Mouse (Mus musculus) forebrain, embryonic 15.5 days (tissue): ENCODE results near the gene Rabl3. TPM values are rescaled to one million over a fixed set of nuclear protein-coding genes. Genes with fewer than 3 reads are reported as not detected.

Experiments used
- ATAC-seq: fragments of 200-750 bp; cut with Nextera tagmentation; replicated peaks from 2 replicates; pipeline ENCODE4 v1.8.0; 2017; ENCODE audit warnings: mild to moderate bottlenecking, moderate TSS enrichment, moderate library complexity
- H3K27ac ChIP-seq: fragments of 300-500 bp; sonication (generic); replicated peaks from 2 replicates; pipeline ENCODE4 v1.5.1; 2015; ENCODE audit warnings: mild to moderate bottlenecking, inconsistent platforms
- H3K27me3 ChIP-seq: fragments of 300-500 bp; sonication (generic); 2 replicates; pipeline ENCODE4 v1.6.1; 2015; ENCODE audit warnings: inconsistent platforms
- H3K36me3 ChIP-seq: fragments of 300-500 bp; sonication (generic); 2 replicates; pipeline ENCODE4 v1.6.1; 2015; ENCODE audit warnings: mild to moderate bottlenecking, inconsistent platforms
- H3K4me1 ChIP-seq: fragments of 300-500 bp; sonication (generic); 2 replicates; pipeline ENCODE4 v1.6.1; 2015; ENCODE audit warnings: inconsistent platforms
- H3K4me2 ChIP-seq: fragments of 300-500 bp; sonication (generic); replicated peaks from 2 replicates; pipeline ENCODE4 v1.6.1; 2015; ENCODE audit warnings: mild to moderate bottlenecking, inconsistent platforms
- H3K4me3 ChIP-seq: fragments of 300-500 bp; sonication (generic); 2 replicates; pipeline ENCODE4 v1.5.1; 2015; ENCODE audit warnings: mild to moderate bottlenecking, inconsistent platforms
- H3K9ac ChIP-seq: fragments of 300-500 bp; sonication (generic); replicated peaks from 2 replicates; pipeline ENCODE4 v1.6.1; 2015; ENCODE audit warnings: mild to moderate bottlenecking, inconsistent platforms
- H3K9me3 ChIP-seq: fragments of 300-500 bp; sonication (generic); 2 replicates; pipeline ENCODE4 v1.6.1; 2016; ENCODE audit warnings: inconsistent platforms
- WGBS: fragments of 180-500 bp; shearing (Covaris S2); methylation state at CpG from one replicate; pipeline ENCODE4 v1.1.7; 2015; ENCODE audit warnings: mixed read lengths; 5-methylcytosine and 5-hydroxymethylcytosine counted together
- polyA plus RNA-seq: library from polyadenylated mRNA; unstranded; fragments of >200 nt; fragmentation: Nextera tagmentation; extraction: Ambion mirVana; gene quantifications from 2 replicates; pipeline ENCODE4 v1.2.1, GENCODE M21; 2015

Rabl3 gene
- polyA plus RNA-seq, 1 experiment from 2014 or later = 17.7 TPM

GRCm38 (mm10) chr16:37604243-37604642, 64.6 kb downstream of the Rabl3 start:
- no peaks in the 10 kb centered on the region for H3K9me3 ChIP-seq
- H3K4me2 ChIP-seq = no peak overlapping the region
- H3K4me1 ChIP-seq = no peaks in the 10 kb centered on the region
- H3K4me3 ChIP-seq = no peak overlapping the region
- no peaks in the 10 kb centered on the region for H3K36me3 ChIP-seq
- H3K9ac ChIP-seq = no peak overlapping the region
- no peak for ATAC-seq
- no peaks in the 10 kb centered on the region for H3K27me3 ChIP-seq
- H3K27ac ChIP-seq = no peak overlapping the region
- 85% methylated on average over 6 of the region's 6 CpGs for WGBS

DNA sequence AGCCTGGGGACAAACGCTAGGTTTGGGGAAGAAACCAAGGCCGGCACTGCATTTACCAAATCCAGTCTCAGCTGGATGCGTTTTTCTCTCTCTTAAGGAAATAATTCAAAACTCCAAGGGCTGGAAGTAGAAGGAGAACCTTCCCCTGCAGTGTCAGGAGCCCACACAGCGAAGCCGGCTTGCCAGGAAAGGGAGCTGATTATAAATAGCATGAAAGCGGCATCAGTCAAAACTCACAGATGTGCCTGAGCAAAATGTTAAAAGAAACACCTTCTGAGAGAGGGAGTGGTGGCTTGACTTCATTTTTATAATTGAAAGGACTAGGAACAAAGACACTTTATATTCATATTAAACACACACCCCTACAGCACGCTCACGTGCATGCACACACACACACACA, 70.6 kb downstream of the Rabl3 start:
- H3K36me3 ChIP-seq = no peaks in the 10 kb centered on the region
- no peak for ATAC-seq
- H3K9me3 ChIP-seq = no peaks in the 10 kb centered on the region
- H3K27me3 ChIP-seq = no peaks in the 10 kb centered on the region
- no peaks in the 10 kb centered on the region for H3K4me1 ChIP-seq
- H3K4me3 ChIP-seq = no peak overlapping the region
- no peak overlapping the region for H3K4me2 ChIP-seq
- no peak overlapping the region for H3K9ac ChIP-seq
- WGBS = 79% methylated on average over 8 of the region's 8 CpGs
- no peak overlapping the region for H3K27ac ChIP-seq

DNA sequence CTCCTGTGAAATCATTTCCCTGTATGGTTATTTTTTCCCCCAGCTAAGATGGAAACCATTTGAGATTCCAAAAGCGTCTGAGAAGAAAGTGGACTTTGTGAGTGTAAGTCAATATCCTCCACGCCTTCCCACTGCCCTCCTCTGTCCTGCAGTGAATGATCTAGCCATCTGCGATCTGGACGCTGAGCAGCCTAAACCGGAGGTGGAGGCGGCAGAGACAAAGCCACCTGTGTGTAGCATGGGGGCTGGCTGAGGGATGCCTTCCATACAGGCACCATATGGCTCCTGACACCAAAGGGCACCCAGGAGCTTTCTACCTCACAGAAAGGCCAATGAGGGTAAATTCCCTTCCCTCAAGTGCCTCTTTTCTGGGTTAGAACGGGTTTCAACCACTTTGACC, 71.4 kb downstream of the Rabl3 start:
- H3K4me1 ChIP-seq = no peaks in the 10 kb centered on the region
- H3K4me2 ChIP-seq = no peak overlapping the region
- no peaks in the 10 kb centered on the region for H3K27me3 ChIP-seq
- no peaks in the 10 kb centered on the region for H3K36me3 ChIP-seq
- WGBS = 84% methylated on average over 7 of the region's 7 CpGs
- H3K9ac ChIP-seq = no peak overlapping the region
- H3K9me3 ChIP-seq = no peaks in the 10 kb centered on the region
- no peak overlapping the region for H3K4me3 ChIP-seq
- no peak overlapping the region for H3K27ac ChIP-seq
- no peak for ATAC-seq

DNA sequence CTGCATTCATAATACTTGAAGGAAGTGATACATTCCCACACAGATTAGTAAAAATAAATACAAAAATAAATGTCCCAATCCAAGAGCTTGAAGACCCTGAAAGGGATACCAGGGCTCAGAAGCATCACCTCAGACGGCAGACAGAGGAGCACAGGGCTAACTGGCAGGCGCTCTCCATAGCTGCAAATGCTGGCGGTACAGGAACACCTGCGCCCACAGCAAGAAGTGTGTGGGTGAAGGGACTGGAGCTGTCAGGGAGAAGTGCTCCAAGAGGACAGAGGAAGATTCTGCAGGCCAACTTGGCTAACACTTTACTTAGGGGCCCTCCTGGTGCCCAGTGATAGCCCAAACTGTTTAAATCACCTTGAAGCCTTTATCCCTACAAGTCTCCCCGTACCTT, 72.3 kb downstream of the Rabl3 start:
- Histone ChIP-seq H3K36me3 (no peaks in the 10 kb centered on the region), H3K9ac (no peak overlapping the region), H3K4me3 (no peak overlapping the region), H3K4me1 (no peaks in the 10 kb centered on the region), H3K27ac (no peak overlapping the region), H3K4me2 (no peak overlapping the region), H3K27me3 (no peaks in the 10 kb centered on the region), H3K9me3 (no peaks in the 10 kb centered on the region)
- ATAC-seq = no peak
- 94% methylated on average over 5 of the region's 5 CpGs for WGBS

DNA sequence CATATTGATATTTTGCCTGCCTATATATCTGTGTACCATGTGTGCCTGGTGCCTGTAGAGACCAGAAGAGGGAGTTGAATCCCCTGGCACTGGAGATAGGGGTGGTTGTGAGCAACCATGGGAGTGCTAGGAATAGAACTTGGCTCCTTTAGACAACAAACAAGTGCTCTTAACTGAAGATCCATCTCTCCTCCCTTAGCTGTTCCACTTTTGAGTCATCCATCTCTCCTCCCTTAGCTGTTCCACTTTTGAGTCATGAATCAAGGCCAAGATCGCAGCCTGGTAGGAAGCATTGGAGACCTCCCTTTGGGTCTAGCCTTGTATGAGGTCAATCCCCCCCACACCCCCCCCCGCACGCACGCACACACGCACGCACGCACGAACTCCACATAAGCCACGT, 74.9 kb downstream of the Rabl3 start:
- no peak for ATAC-seq
- H3K4me3 ChIP-seq = no peak overlapping the region
- no peaks in the 10 kb centered on the region for H3K36me3 ChIP-seq
- no peaks in the 10 kb centered on the region for H3K9me3 ChIP-seq
- no peak overlapping the region for H3K4me2 ChIP-seq
- no peaks in the 10 kb centered on the region for H3K27me3 ChIP-seq
- WGBS = 93% methylated on average over 9 of the region's 9 CpGs
- H3K4me1 ChIP-seq = peaks cover 6% of the 10 kb centered on the region; the same call in 1 of the 2 replicates
- H3K9ac ChIP-seq = no peak overlapping the region
- no peak overlapping the region for H3K27ac ChIP-seq

DNA sequence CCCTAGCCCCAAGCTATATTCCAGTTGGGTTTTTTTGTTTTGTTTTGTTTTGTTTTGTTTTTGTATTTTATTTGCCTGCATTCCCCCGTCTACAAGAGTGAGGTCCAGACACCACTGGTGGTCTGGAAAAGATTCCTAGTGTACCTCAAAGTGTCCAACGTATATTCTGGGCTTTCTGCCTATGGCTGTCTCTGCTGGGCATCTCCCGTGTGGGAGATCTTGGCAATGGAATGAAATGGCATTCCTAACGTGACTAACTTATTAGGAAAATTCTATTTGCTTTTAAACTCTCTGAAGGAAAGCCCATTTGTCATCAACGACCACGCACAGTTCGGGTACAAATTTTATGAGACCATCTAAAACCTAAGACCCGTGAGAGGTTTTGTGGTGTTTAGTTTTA, 75.7 kb downstream of the Rabl3 start:
- no peak overlapping the region for H3K27ac ChIP-seq
- no peak overlapping the region for H3K4me2 ChIP-seq
- 81% methylated on average over 8 of the region's 8 CpGs for WGBS
- no peaks in the 10 kb centered on the region for H3K36me3 ChIP-seq
- H3K4me1 ChIP-seq = peaks cover 6% of the 10 kb centered on the region; the same call in 1 of the 2 replicates
- H3K9ac ChIP-seq = no peak overlapping the region
- ATAC-seq = no peak
- H3K4me3 ChIP-seq = no peak overlapping the region
- no peaks in the 10 kb centered on the region for H3K9me3 ChIP-seq
- no peaks in the 10 kb centered on the region for H3K27me3 ChIP-seq

GRCm38 (mm10) chr16:37616104-37616503, 76.4 kb downstream of the Rabl3 start:
- H3K4me1 ChIP-seq = peaks cover 6% of the 10 kb centered on the region; the same call in 1 of the 2 replicates
- H3K9me3 ChIP-seq = no peaks in the 10 kb centered on the region
- no peak overlapping the region for H3K27ac ChIP-seq
- no peak overlapping the region for H3K9ac ChIP-seq
- 74% methylated on average over 8 of the region's 8 CpGs for WGBS
- H3K4me3 ChIP-seq = no peak overlapping the region
- ATAC-seq = no peak
- H3K4me2 ChIP-seq = no peak overlapping the region
- no peaks in the 10 kb centered on the region for H3K27me3 ChIP-seq
- no peaks in the 10 kb centered on the region for H3K36me3 ChIP-seq

- Histone ChIP-seq H3K9me3 (no peaks in the 10 kb centered on the region), H3K4me3 (no peak overlapping the region), H3K9ac (no peak overlapping the region), H3K4me2 (no peak overlapping the region), H3K27ac (no peak overlapping the region; the same call in 1 of the 2 replicates), H3K36me3 (no peaks in the 10 kb centered on the region), H3K4me1 (peaks cover 6% of the 10 kb centered on the region; the same call in 1 of the 2 replicates), H3K27me3 (no peaks in the 10 kb centered on the region)
- WGBS = 38% methylated on average over 3 of the region's 3 CpGs
- ATAC-seq = 0 out of 2 replicates have a peak, but pooled peaks have one; percentile 64
Measured at GRCm38 (mm10) chr16:37617695-37618094, 78.0 kb downstream of the Rabl3 start.

Other genes with a start within 250 kb of the Rabl3 start
- gene Stxbp5l, start 154.9 kb upstream of the Rabl3 start, polyA plus RNA-seq = 6.2 and 7.8 TPM in 2 replicates
- gene Gtf2e1, start 96 bp upstream of the Rabl3 start, polyA plus RNA-seq = 39.0 and 40.3 TPM in 2 replicates
- gene Hgd, start 40.3 kb downstream of the Rabl3 start, polyA plus RNA-seq = 0.24 TPM in 1 of 2 replicates, not detected in the other
- 56.0 and 59.9 TPM in 2 replicates for gene Ndufb4, start 114.6 kb downstream of the Rabl3 start, polyA plus RNA-seq
- 80.6 and 82.9 TPM in 2 replicates for gene Fstl1, start 237.0 kb downstream of the Rabl3 start, polyA plus RNA-seq